Mouse (Mus musculus): Measurements from ENCODE around the gene Fam129a. TPM values are rescaled to one million over a fixed set of nuclear protein-coding genes. Genes with fewer than 3 reads are reported as not detected.
A peak's percentile ranks its signal among the peaks of the same experiment; 100 is the strongest.

Gene Fam129a
- polyA plus RNA-seq, 1 experiment, result 5.8 TPM

GRCm38 (mm10) chr1:151710424-151711055 is 139.6 kb downstream of the Fam129a start:
- no peak overlapping the region for H3K4me3 ChIP-seq (ENCODE audit: insufficient read depth, low read depth, low read length)
- no peaks in the 10 kb centered on the region for H3K27me3 ChIP-seq (replicated peaks; ENCODE audit: control insufficient read depth, insufficient read depth, low read length)
- 63% methylated on average over 5 of the region's 5 CpGs for WGBS
- peak; percentile 54 for DNase-seq
- no peak for TF ChIP-seq CTCF (conservative IDR thresholded peaks at IDR 0.05; ENCODE audit: insufficient read depth, insufficient read length, low read depth, low read length)
- no peak for TF ChIP-seq POLR2A (IDR thresholded peaks at IDR 0.05; ENCODE audit: low read depth, low read length)
- H3K4me1 ChIP-seq (ENCODE audit: control insufficient read depth, insufficient read depth, low read length), result peaks cover 10% of the 10 kb centered on the region; the same call in 1 of the 2 replicates
- no peak overlapping the region for H3K27ac ChIP-seq (ENCODE audit: insufficient read depth, low read depth, low read length)
- H3K36me3 ChIP-seq (ENCODE audit: control insufficient read depth, insufficient read depth, low read length), result no peaks in the 10 kb centered on the region

- H3K27ac ChIP-seq (ENCODE audit: insufficient read depth, low read depth, low read length), result no peak overlapping the region
- H3K27me3 ChIP-seq (replicated peaks; ENCODE audit: control insufficient read depth, insufficient read depth, low read length), result no peaks in the 10 kb centered on the region
- H3K4me3 ChIP-seq (ENCODE audit: insufficient read depth, low read depth, low read length), result no peak overlapping the region
- TF ChIP-seq POLR2A (IDR thresholded peaks at IDR 0.05; ENCODE audit: low read depth, low read length) (no peak), CTCF (conservative IDR thresholded peaks at IDR 0.05; ENCODE audit: insufficient read depth, insufficient read length, low read depth, low read length) (no peak)
- H3K36me3 ChIP-seq (ENCODE audit: control insufficient read depth, insufficient read depth, low read length), result no peaks in the 10 kb centered on the region
- H3K4me1 ChIP-seq (ENCODE audit: control insufficient read depth, insufficient read depth, low read length), result peaks cover 13% of the 10 kb centered on the region; the same call in 1 of the 2 replicates
- DNase-seq, result no peak
- WGBS, result 70% methylated on average over 7 of the region's 7 CpGs
Observed at GRCm38 (mm10) chr1:151711062-151711461, 140.1 kb downstream of the Fam129a start.

GRCm38 (mm10) chr1:151712664-151713063 is 141.7 kb downstream of the Fam129a start:
- 69% methylated on average over 5 of the region's 5 CpGs for WGBS
- Histone ChIP-seq H3K27ac (ENCODE audit: insufficient read depth, low read depth, low read length) (no peak overlapping the region), H3K4me3 (ENCODE audit: insufficient read depth, low read depth, low read length) (no peak overlapping the region), H3K36me3 (ENCODE audit: control insufficient read depth, insufficient read depth, low read length) (no peaks in the 10 kb centered on the region), H3K27me3 (replicated peaks; ENCODE audit: control insufficient read depth, insufficient read depth, low read length) (no peaks in the 10 kb centered on the region), H3K4me1 (ENCODE audit: control insufficient read depth, insufficient read depth, low read length) (peaks cover 19% of the 10 kb centered on the region)
- DNase-seq, result no peak
- no peak for TF ChIP-seq CTCF (conservative IDR thresholded peaks at IDR 0.05; ENCODE audit: insufficient read depth, insufficient read length, low read depth, low read length)
- TF ChIP-seq POLR2A (IDR thresholded peaks at IDR 0.05; ENCODE audit: low read depth, low read length), result no peak

DNA sequence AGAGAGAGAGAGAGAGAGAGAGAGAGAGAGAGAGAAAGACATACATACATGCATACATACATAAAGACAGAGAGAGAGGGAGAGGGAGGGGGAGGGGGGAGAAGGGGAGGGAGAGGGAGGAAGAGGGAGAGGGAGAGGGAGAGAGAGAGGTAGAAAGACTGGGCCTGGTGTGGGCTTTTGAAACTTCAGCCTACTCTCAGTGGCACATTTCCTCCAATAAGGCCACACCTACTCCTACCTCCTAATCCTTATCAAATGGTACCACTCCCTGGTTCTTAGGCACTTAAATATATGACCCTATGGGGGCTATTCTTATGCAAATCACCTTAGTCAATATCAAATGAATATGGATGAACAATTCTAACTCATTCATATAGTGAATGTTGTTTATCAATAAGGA is 142.6 kb downstream of the Fam129a start:
- H3K27ac ChIP-seq (ENCODE audit: insufficient read depth, low read depth, low read length), result no peak overlapping the region
- no peak overlapping the region for H3K4me3 ChIP-seq (ENCODE audit: insufficient read depth, low read depth, low read length)
- TF ChIP-seq POLR2A (IDR thresholded peaks at IDR 0.05; ENCODE audit: low read depth, low read length), result no peak
- TF ChIP-seq CTCF (conservative IDR thresholded peaks at IDR 0.05; ENCODE audit: insufficient read depth, insufficient read length, low read depth, low read length), result no peak
- H3K36me3 ChIP-seq (ENCODE audit: control insufficient read depth, insufficient read depth, low read length), result no peaks in the 10 kb centered on the region
- peaks cover 21% of the 10 kb centered on the region for H3K4me1 ChIP-seq (ENCODE audit: control insufficient read depth, insufficient read depth, low read length)
- no peaks in the 10 kb centered on the region for H3K27me3 ChIP-seq (replicated peaks; ENCODE audit: control insufficient read depth, insufficient read depth, low read length)
- no peak for DNase-seq

- peak overlapping the region; percentile 93 for H3K27ac ChIP-seq (ENCODE audit: insufficient read depth, low read depth, low read length)
- H3K4me3 ChIP-seq (ENCODE audit: insufficient read depth, low read depth, low read length), result no peak overlapping the region
- H3K36me3 ChIP-seq (ENCODE audit: control insufficient read depth, insufficient read depth, low read length), result no peaks in the 10 kb centered on the region
- TF ChIP-seq POLR2A (IDR thresholded peaks at IDR 0.05; ENCODE audit: low read depth, low read length) (no peak), CTCF (conservative IDR thresholded peaks at IDR 0.05; ENCODE audit: insufficient read depth, insufficient read length, low read depth, low read length) (no peak; the same call in 1 of the 2 replicates)
- H3K4me1 ChIP-seq (ENCODE audit: control insufficient read depth, insufficient read depth, low read length), result peaks cover 28% of the 10 kb centered on the region
- no peaks in the 10 kb centered on the region for H3K27me3 ChIP-seq (replicated peaks; ENCODE audit: control insufficient read depth, insufficient read depth, low read length)
- DNase-seq, result peak; percentile 93
- 41% methylated on average over 11 of the region's 11 CpGs for WGBS
Observed at GRCm38 (mm10) chr1:151716024-151716710, 145.2 kb downstream of the Fam129a start.

- H3K36me3 ChIP-seq (ENCODE audit: control insufficient read depth, insufficient read depth, low read length), result no peaks in the 10 kb centered on the region
- no peak overlapping the region for H3K4me3 ChIP-seq (ENCODE audit: insufficient read depth, low read depth, low read length)
- DNase-seq, result no peak
- no peaks in the 10 kb centered on the region for H3K27me3 ChIP-seq (replicated peaks; ENCODE audit: control insufficient read depth, insufficient read depth, low read length)
- H3K4me1 ChIP-seq (ENCODE audit: control insufficient read depth, insufficient read depth, low read length), result peaks cover 27% of the 10 kb centered on the region
- no peak overlapping the region for H3K27ac ChIP-seq (ENCODE audit: insufficient read depth, low read depth, low read length)
- TF ChIP-seq CTCF (conservative IDR thresholded peaks at IDR 0.05; ENCODE audit: insufficient read depth, insufficient read length, low read depth, low read length) (no peak), POLR2A (IDR thresholded peaks at IDR 0.05; ENCODE audit: low read depth, low read length) (no peak)
- WGBS, result 92% methylated on average over 5 of the region's 5 CpGs
Observed at GRCm38 (mm10) chr1:151717624-151718023, 146.6 kb downstream of the Fam129a start.

- TF ChIP-seq CTCF (conservative IDR thresholded peaks at IDR 0.05; ENCODE audit: insufficient read depth, insufficient read length, low read depth, low read length) (no peak), POLR2A (IDR thresholded peaks at IDR 0.05; ENCODE audit: low read depth, low read length) (no peak)
- WGBS, result 75% methylated on average over 8 of the region's 8 CpGs
- no peak overlapping the region for H3K27ac ChIP-seq (ENCODE audit: insufficient read depth, low read depth, low read length)
- no peaks in the 10 kb centered on the region for H3K36me3 ChIP-seq (ENCODE audit: control insufficient read depth, insufficient read depth, low read length)
- no peaks in the 10 kb centered on the region for H3K27me3 ChIP-seq (replicated peaks; ENCODE audit: control insufficient read depth, insufficient read depth, low read length)
- H3K4me1 ChIP-seq (ENCODE audit: control insufficient read depth, insufficient read depth, low read length), result peaks cover 27% of the 10 kb centered on the region
- no peak overlapping the region for H3K4me3 ChIP-seq (ENCODE audit: insufficient read depth, low read depth, low read length)
- DNase-seq, result no peak
Observed at GRCm38 (mm10) chr1:151718575-151718974, 147.6 kb downstream of the Fam129a start.
